In genomic region chr10:100741269-100741668, GRCm38 (mm10) we compare ENCODE assay signal across 21 mouse cellular contexts.
DNase-seq lines count a peak whose midpoint lies in the region; ATAC-seq and TF ChIP-seq lines count a peak whose summit lies in the region.
"Had no signal": no experiment of that assay in that cellular context is flagged by ENCODE, and none has a peak within 500 bp of the region (broad histone marks: within the 10 kb centered on the region; RNA-seq: fewer than 3 reads in every experiment).

No protein-coding gene starts in this region.

- H3K9ac ChIP-seq in forebrain, embryonic 13.5 days: no peak overlapping the region
- no peak overlapping the region for H3K9ac ChIP-seq in forebrain, embryonic 12.5 days
- H3K9ac ChIP-seq in heart, embryonic 15.5 days: no peak overlapping the region
- no peak overlapping the region for H3K9ac ChIP-seq in midbrain, embryonic 14.5 days (replicated peaks; ENCODE audit: low read length)
- H3K9ac ChIP-seq in midbrain, postnatal 0 days (replicated peaks; ENCODE audit: low read length, poor library complexity, severe bottlenecking): no peak overlapping the region
- H3K9ac ChIP-seq: embryonic facial prominence, embryonic 12.5 days; hindbrain, embryonic 13.5 days; limb, embryonic 13.5 days; liver, embryonic 13.5 days; lung, embryonic 14.5 days; neural tube, embryonic 12.5 days had no signal

- H3K9me3 ChIP-seq in forebrain, embryonic 13.5 days (replicated peaks): no peaks in the 10 kb centered on the region
- H3K9me3 ChIP-seq in forebrain, embryonic 12.5 days: no peaks in the 10 kb centered on the region
- H3K9me3 ChIP-seq in heart, embryonic 15.5 days (replicated peaks): no peaks in the 10 kb centered on the region
- no peaks in the 10 kb centered on the region for H3K9me3 ChIP-seq in midbrain, embryonic 14.5 days (ENCODE audit: control insufficient read depth, low read length)
- no peaks in the 10 kb centered on the region for H3K9me3 ChIP-seq in midbrain, postnatal 0 days (ENCODE audit: low read length)
- H3K9me3 ChIP-seq: embryonic facial prominence, embryonic 12.5 days; hindbrain, embryonic 13.5 days; limb, embryonic 13.5 days; liver, embryonic 13.5 days; neural tube, embryonic 12.5 days had no signal

- H3K27ac ChIP-seq in forebrain, embryonic 13.5 days: no peak overlapping the region
- H3K27ac ChIP-seq in forebrain, embryonic 12.5 days: no peak overlapping the region
- H3K27ac ChIP-seq in heart, embryonic 15.5 days: no peak overlapping the region
- H3K27ac ChIP-seq in midbrain, embryonic 14.5 days (replicated peaks; ENCODE audit: low read depth, low read length): no peak overlapping the region
- no peak overlapping the region for H3K27ac ChIP-seq in midbrain, postnatal 0 days (ENCODE audit: low read depth, low read length)
- H3K27ac ChIP-seq: embryonic facial prominence, embryonic 12.5 days; hindbrain, embryonic 13.5 days; limb, embryonic 13.5 days; liver, embryonic 13.5 days; macrophage; neural tube, embryonic 12.5 days had no signal

- ATAC-seq in forebrain, embryonic 13.5 days: no peak
- ATAC-seq in forebrain, embryonic 12.5 days (ENCODE audit: low FRiP score): no peak
- ATAC-seq in heart, embryonic 15.5 days (replicated peaks; ENCODE audit: insufficient number of reproducible peaks, insufficient read depth, low FRiP score, low read depth): no peak
- no peak for ATAC-seq in midbrain, embryonic 14.5 days (ENCODE audit: low FRiP score, low TSS enrichment)
- ATAC-seq in midbrain, postnatal 0 days (ENCODE audit: low FRiP score): no peak
- ATAC-seq: inflammation-experienced regulatory T-cells, adult 6 months had no signal

- no peak for DNase-seq in heart, adult 9 months (ENCODE audit: low spot score in 2 of 2)
- DNase-seq in midbrain, embryonic 14.5 days: peak; percentile 8
- DNase-seq in midbrain, postnatal 0 days (ENCODE audit: low spot score): no peak
- peak; percentile 2 for DNase-seq in R1 (ENCODE audit: low read depth, low spot score)
- DNase-seq in gastrocnemius, adult 18-20 months (ENCODE audit: low spot score): no peak
- DNase-seq: gastrocnemius, postnatal 10 days; liver, embryonic 13.5 days; lung, embryonic 14.5 days; right cerebral cortex, postnatal 4 days; thymus, postnatal 14 days had no signal

- TF ChIP-seq CTCF in midbrain, postnatal 0 days (IDR thresholded peaks at IDR 0.05): no peak

- peak overlapping the region; percentile 8; the same call in 1 of the 2 replicates for H3K4me2 ChIP-seq in forebrain, embryonic 13.5 days
- no peak overlapping the region for H3K4me2 ChIP-seq in forebrain, embryonic 12.5 days
- H3K4me2 ChIP-seq in heart, embryonic 15.5 days: 0 out of 2 replicates have a peak overlapping the region, but pooled peaks have one; percentile 18
- no peak overlapping the region for H3K4me2 ChIP-seq in midbrain, embryonic 14.5 days (ENCODE audit: low read length)
- no peak overlapping the region for H3K4me2 ChIP-seq in midbrain, postnatal 0 days (ENCODE audit: low read depth, low read length, poor library complexity, severe bottlenecking)
- H3K4me2 ChIP-seq: embryonic facial prominence, embryonic 12.5 days; hindbrain, embryonic 13.5 days; limb, embryonic 13.5 days; liver, embryonic 13.5 days; lung, embryonic 14.5 days; midbrain, embryonic 11.5 days; neural tube, embryonic 12.5 days had no signal

- no peak overlapping the region for H3K4me3 ChIP-seq in forebrain, embryonic 13.5 days
- no peak overlapping the region for H3K4me3 ChIP-seq in forebrain, embryonic 12.5 days (replicated peaks)
- H3K4me3 ChIP-seq in heart, embryonic 15.5 days: no peak overlapping the region
- H3K4me3 ChIP-seq in midbrain, embryonic 14.5 days (replicated peaks; ENCODE audit: low read depth, low read length): no peak overlapping the region
- no peak overlapping the region for H3K4me3 ChIP-seq in midbrain, postnatal 0 days (ENCODE audit: low read depth, low read length)
- H3K4me3 ChIP-seq: embryonic facial prominence, embryonic 12.5 days; hindbrain, embryonic 13.5 days; liver, embryonic 13.5 days; neural tube, embryonic 12.5 days had no signal

- H3K36me3 ChIP-seq in forebrain, embryonic 13.5 days (ENCODE audit: poor library complexity, severe bottlenecking): no peaks in the 10 kb centered on the region
- H3K36me3 ChIP-seq in forebrain, embryonic 12.5 days (replicated peaks): no peaks in the 10 kb centered on the region
- H3K36me3 ChIP-seq in heart, embryonic 15.5 days: no peaks in the 10 kb centered on the region
- no peaks in the 10 kb centered on the region for H3K36me3 ChIP-seq in midbrain, embryonic 14.5 days (ENCODE audit: control insufficient read depth, insufficient read depth, low read length)
- no peaks in the 10 kb centered on the region for H3K36me3 ChIP-seq in midbrain, postnatal 0 days (ENCODE audit: insufficient read depth, low read length)
- H3K36me3 ChIP-seq: embryonic facial prominence, embryonic 12.5 days; hindbrain, embryonic 13.5 days; limb, embryonic 13.5 days; liver, embryonic 13.5 days; neural tube, embryonic 12.5 days had no signal

- H3K27me3 ChIP-seq in forebrain, embryonic 13.5 days: no peaks in the 10 kb centered on the region
- no peaks in the 10 kb centered on the region for H3K27me3 ChIP-seq in forebrain, embryonic 12.5 days
- no peaks in the 10 kb centered on the region for H3K27me3 ChIP-seq in heart, embryonic 15.5 days
- no peaks in the 10 kb centered on the region for H3K27me3 ChIP-seq in midbrain, embryonic 14.5 days (ENCODE audit: control insufficient read depth, insufficient read depth, low read length)
- H3K27me3 ChIP-seq in midbrain, postnatal 0 days (ENCODE audit: insufficient read depth, low read length): no peaks in the 10 kb centered on the region
- H3K27me3 ChIP-seq: CH12.LX; embryonic facial prominence, embryonic 12.5 days; hindbrain, embryonic 13.5 days; liver, embryonic 13.5 days; neural tube, embryonic 12.5 days had no signal

- peaks cover 7% of the 10 kb centered on the region; the same call in 1 of the 2 replicates for H3K4me1 ChIP-seq in forebrain, embryonic 13.5 days
- peaks cover 7% of the 10 kb centered on the region; the same call in 1 of the 2 replicates for H3K4me1 ChIP-seq in forebrain, embryonic 12.5 days
- no peaks in the 10 kb centered on the region for H3K4me1 ChIP-seq in heart, embryonic 15.5 days (replicated peaks)
- H3K4me1 ChIP-seq in midbrain, embryonic 14.5 days (ENCODE audit: control insufficient read depth, insufficient read depth, low read length): no peaks in the 10 kb centered on the region
- H3K4me1 ChIP-seq in midbrain, postnatal 0 days (ENCODE audit: insufficient read depth, low read length): no peaks in the 10 kb centered on the region
- H3K4me1 ChIP-seq: embryonic facial prominence, embryonic 12.5 days; hindbrain, embryonic 13.5 days; limb, embryonic 13.5 days; liver, embryonic 13.5 days; neural tube, embryonic 12.5 days had no signal

- 34% methylated on average over 8 of the region's 8 CpGs for WGBS in forebrain, embryonic 13.5 days
- WGBS in forebrain, embryonic 12.5 days: 45% methylated on average over 8 of the region's 8 CpGs
- WGBS in heart, embryonic 15.5 days: 45% methylated on average over 8 of the region's 8 CpGs
- WGBS in midbrain, embryonic 14.5 days: 65% methylated on average over 8 of the region's 8 CpGs
- 50% methylated on average over 8 of the region's 8 CpGs for WGBS in midbrain, postnatal 0 days

Comparison
In these comparisons a context has a peak if more than half of its experiments do, and no peak if none do; other contexts are left out.
1. H3K4me2 ChIP-seq: peak in forebrain, embryonic 13.5 days (single experiment) and heart, embryonic 15.5 days (single experiment); none in forebrain, embryonic 12.5 days (single experiment), midbrain, embryonic 14.5 days (single experiment) and midbrain, postnatal 0 days (single experiment).
2. DNase-seq: peak in midbrain, embryonic 14.5 days (single experiment) and R1 (single experiment); none in heart, adult 9 months (0 of 2), midbrain, postnatal 0 days (single experiment) and gastrocnemius, adult 18-20 months (single experiment).